Comparison of ENCODE assay signal across 8 mouse cellular contexts in the genomic region with DNA sequence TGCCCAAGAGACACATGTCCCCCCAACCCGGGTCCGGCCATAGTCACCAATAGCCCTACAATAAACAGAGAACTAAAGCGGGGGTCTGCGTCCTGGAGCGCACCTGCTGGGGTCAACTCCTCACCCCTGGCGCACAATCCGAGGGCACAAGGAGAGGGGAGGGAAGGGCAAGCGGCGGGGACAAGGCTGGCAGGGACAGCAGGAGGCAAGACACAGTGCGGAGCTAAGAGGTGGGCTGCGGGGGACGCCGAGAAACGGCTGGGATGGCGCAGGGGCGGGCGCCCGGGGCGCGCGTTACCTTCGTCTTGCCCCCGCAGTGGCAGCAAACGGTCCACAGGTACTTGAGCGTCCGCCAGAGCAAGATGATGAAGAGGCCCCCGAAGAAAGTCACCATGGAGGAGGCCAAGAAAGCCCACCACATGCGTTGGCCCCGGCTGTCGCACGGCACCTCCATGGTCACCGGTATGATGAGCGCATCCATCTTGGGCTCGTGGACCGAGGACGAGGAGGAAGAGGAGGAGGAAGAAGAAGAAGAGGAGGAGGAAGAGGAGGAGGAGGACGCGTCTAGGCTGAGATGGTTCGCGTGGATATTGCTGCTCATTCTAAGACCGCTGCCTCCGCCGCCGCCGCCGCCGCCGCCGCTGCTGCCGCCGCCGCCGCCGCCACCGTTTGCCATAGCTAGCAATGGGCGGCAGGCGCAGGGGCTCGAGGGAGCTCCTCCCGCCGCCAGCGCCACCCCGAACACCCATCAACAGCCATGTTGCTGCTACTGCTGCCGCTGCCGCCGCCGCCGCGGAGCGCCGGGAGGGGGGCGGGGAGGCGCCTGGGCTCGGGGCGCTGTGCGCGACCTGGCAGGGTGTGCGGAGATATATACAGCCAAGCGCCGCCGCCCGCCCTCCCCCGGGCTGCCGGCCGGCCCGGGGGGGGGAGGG. TPM values are rescaled to one million over a fixed set of nuclear protein-coding genes. Genes with fewer than 3 reads are reported as not detected.
DNase-seq lines count a peak whose midpoint lies in the region; ATAC-seq and TF ChIP-seq lines count a peak whose summit lies in the region.

No protein-coding gene starts in this region.

- peak overlapping the region; percentile 99 for H3K4me2 ChIP-seq in kidney, postnatal 0 days (ENCODE audit: low read length)
- peak overlapping the region; percentile 95 for H3K4me2 ChIP-seq in limb, embryonic 15.5 days
- H3K4me2 ChIP-seq in neural tube, embryonic 13.5 days: peak overlapping the region; percentile 69

- peaks cover 31% of the 10 kb centered on the region for H3K27me3 ChIP-seq in kidney, postnatal 0 days (ENCODE audit: insufficient read depth, low read length)
- peaks cover 72% of the 10 kb centered on the region for H3K27me3 ChIP-seq in limb, embryonic 15.5 days
- peaks cover 52% of the 10 kb centered on the region for H3K27me3 ChIP-seq in neural tube, embryonic 13.5 days

- intact Hi-C loops in gastrocnemius, postnatal 14 days (cut with DNase I; ENCODE audit: low total_unique reads): loop anchor here (10.0 kb wide), 1 partner anchor 109 kb away; no protein-coding TSS in a partner anchor

- TF ChIP-seq CTCF in kidney, postnatal 0 days (IDR thresholded peaks at IDR 0.05; ENCODE audit: low read depth): no peak

- ATAC-seq in kidney, postnatal 0 days (replicated peaks; ENCODE audit: low FRiP score, low read depth): peak; percentile 18; the same call in 1 of the 2 replicates
- ATAC-seq in limb, embryonic 15.5 days (ENCODE audit: insufficient number of reproducible peaks, low FRiP score, low TSS enrichment, low read depth): no peak
- ATAC-seq in neural tube, embryonic 13.5 days (ENCODE audit: low read depth): peak; percentile 83

- H3K27ac ChIP-seq in kidney, postnatal 0 days: no peak overlapping the region
- peak overlapping the region; percentile 63 for H3K27ac ChIP-seq in limb, embryonic 15.5 days
- H3K27ac ChIP-seq in neural tube, embryonic 13.5 days (replicated peaks): peak overlapping the region; percentile 92

- peak overlapping the region; percentile 57 for H3K9ac ChIP-seq in kidney, postnatal 0 days (ENCODE audit: low read depth, low read length)
- peak overlapping the region; percentile 63 for H3K9ac ChIP-seq in limb, embryonic 15.5 days
- peak overlapping the region; percentile 85 for H3K9ac ChIP-seq in neural tube, embryonic 13.5 days

- peak overlapping the region; percentile 71 for H3K4me3 ChIP-seq in kidney, postnatal 0 days (replicated peaks; ENCODE audit: low read depth, low read length)
- peak overlapping the region; percentile 76 for H3K4me3 ChIP-seq in limb, embryonic 15.5 days
- peak overlapping the region; percentile 78 for H3K4me3 ChIP-seq in neural tube, embryonic 13.5 days

- peak; percentile 12 for DNase-seq in cerebellum, adult 11 months
- DNase-seq in cerebellum, adult 9-10 months: no peak
- DNase-seq in cerebellum, postnatal 4 days (ENCODE audit: low spot score in 2 of 2): peak; percentile 26 to 55
- peak; percentile 38 for DNase-seq in gastrocnemius, postnatal 14 days
- peak; percentile 39 for DNase-seq in kidney, postnatal 0 days (ENCODE audit: low spot score)
- peak; percentile 3 to 10 for DNase-seq in urinary bladder, postnatal 36 days (ENCODE audit: low spot score in 2 of 2)

- under 1% methylated on average over 45 of the region's 85 CpGs for WGBS in kidney, postnatal 0 days
- under 1% methylated on average over 72 of the region's 85 CpGs for WGBS in limb, embryonic 15.5 days
- under 1% methylated on average over 74 of the region's 85 CpGs for WGBS in neural tube, embryonic 13.5 days

- H3K9me3 ChIP-seq in kidney, postnatal 0 days (replicated peaks; ENCODE audit: low read length): no peaks in the 10 kb centered on the region
- H3K9me3 ChIP-seq in limb, embryonic 15.5 days: no peaks in the 10 kb centered on the region
- no peaks in the 10 kb centered on the region for H3K9me3 ChIP-seq in neural tube, embryonic 13.5 days

- H3K4me1 ChIP-seq in kidney, postnatal 0 days (replicated peaks; ENCODE audit: insufficient read depth, low read length): 0 out of 2 replicates have a peak, but pooled peaks cover 3% of the 10 kb centered on the region
- peaks cover 20% of the 10 kb centered on the region for H3K4me1 ChIP-seq in limb, embryonic 15.5 days
- peaks cover 40% of the 10 kb centered on the region for H3K4me1 ChIP-seq in neural tube, embryonic 13.5 days (replicated peaks)

- no peaks in the 10 kb centered on the region for H3K36me3 ChIP-seq in kidney, postnatal 0 days (ENCODE audit: insufficient read depth, low read length)
- no peaks in the 10 kb centered on the region for H3K36me3 ChIP-seq in limb, embryonic 15.5 days
- H3K36me3 ChIP-seq in neural tube, embryonic 13.5 days: no peaks in the 10 kb centered on the region

RNA-seq across cellular contexts. Expression of a gene that starts 10.6 kb away (rescaled TPM):
- 10 to 100 TPM; 35.5 to 50.7 TPM for total RNA-seq in gastrocnemius, postnatal 14 days (2021)
- polyA plus RNA-seq in kidney, postnatal 0 days (2015; fragmentation: Nextera tagmentation; extraction: Ambion mirVana): 2.1 and 2.6 TPM in 2 replicates
- 7.8 and 8.0 TPM in 2 replicates for polyA plus RNA-seq in limb, embryonic 15.5 days (2015; fragmentation: Nextera tagmentation; extraction: Ambion mirVana)
- 13.1 and 14.6 TPM in 2 replicates for polyA plus RNA-seq in neural tube, embryonic 13.5 days (2015; fragmentation: Nextera tagmentation; extraction: Ambion mirVana)
